Mouse (Mus musculus): ENCODE measurements at regions not wholly inside any gene's neighbourhood (a gene's known extent, or its start where the extent isn't known, plus 50 kb on each side); places are given as distances from the start of the nearest gene placed in this dataset.

- no peaks in the 10 kb centered on the region for H3K27me3 ChIP-seq (ENCODE audit: control insufficient read depth, insufficient read depth, low read length)
- WGBS, result 48% methylated on average over 18 of the region's 19 CpGs
- peaks cover 3% of the 10 kb centered on the region; the same call in 1 of the 2 replicates for H3K9me3 ChIP-seq (ENCODE audit: control insufficient read depth, low read length)
- H3K36me3 ChIP-seq (ENCODE audit: control insufficient read depth, insufficient read depth, low read length), result no peaks in the 10 kb centered on the region
- H3K27ac ChIP-seq (replicated peaks in 1 of 2; ENCODE audit: control insufficient read depth in 1 of 2, insufficient read depth in 1 of 2, low read depth in 2 of 2, low read length in 2 of 2), result no peak overlapping the region; a peak in 1 of 4 replicates
- H3K9ac ChIP-seq (ENCODE audit: low read length), result no peak overlapping the region
- H3K4me3 ChIP-seq (ENCODE audit: control insufficient read depth in 1 of 2, insufficient read depth in 1 of 2, low read depth in 1 of 2, low read length in 2 of 2), result peak overlapping the region; percentile 26 to 28
- no peak for ATAC-seq (ENCODE audit: insufficient number of reproducible peaks, insufficient read depth, low FRiP score, low read depth)
- peak overlapping the region; percentile 57 for H3K4me2 ChIP-seq (ENCODE audit: low read length)
- H3K4me1 ChIP-seq (ENCODE audit: control insufficient read depth in 2 of 2, insufficient read depth in 2 of 2, low read length in 2 of 2), result peaks cover 0 to 4% of the 10 kb centered on the region in 2 experiments; a peak in 1 of 4 replicates
Observed at GRCm38 (mm10) chr16:73835715-73836440, 575.7 kb downstream of the Robo2 start.

GRCm38 (mm10) chr16:73821387-73822338 lies 590.0 kb downstream of the Robo2 start:
- Histone ChIP-seq H3K4me1 (ENCODE audit: control insufficient read depth in 2 of 2, insufficient read depth in 2 of 2, low read length in 2 of 2) (peaks cover 5 to 11% of the 10 kb centered on the region in 2 experiments), H3K9me3 (ENCODE audit: control insufficient read depth, low read length) (no peaks in the 10 kb centered on the region), H3K9ac (ENCODE audit: low read length) (no peak overlapping the region), H3K4me3 (ENCODE audit: control insufficient read depth in 1 of 2, insufficient read depth in 1 of 2, low read depth in 1 of 2, low read length in 2 of 2) (no peak overlapping the region), H3K27ac (replicated peaks in 1 of 2; ENCODE audit: control insufficient read depth in 1 of 2, insufficient read depth in 1 of 2, low read depth in 2 of 2, low read length in 2 of 2) (no peak overlapping the region; a peak in 1 of 4 replicates), H3K27me3 (ENCODE audit: control insufficient read depth, insufficient read depth, low read length) (no peaks in the 10 kb centered on the region), H3K36me3 (ENCODE audit: control insufficient read depth, insufficient read depth, low read length) (no peaks in the 10 kb centered on the region), H3K4me2 (ENCODE audit: low read length) (peak overlapping the region; percentile 21; the same call in 1 of the 2 replicates)
- no peak for ATAC-seq (ENCODE audit: insufficient number of reproducible peaks, insufficient read depth, low FRiP score, low read depth)
- WGBS, result 21% methylated on average over 10 of the region's 10 CpGs

- Histone ChIP-seq H3K9me3 (ENCODE audit: control insufficient read depth, low read length) (no peaks in the 10 kb centered on the region), H3K4me2 (ENCODE audit: low read length) (no peak overlapping the region), H3K9ac (ENCODE audit: low read length) (no peak overlapping the region), H3K4me1 (ENCODE audit: control insufficient read depth in 2 of 2, insufficient read depth in 2 of 2, low read length in 2 of 2) (no peaks in the 10 kb centered on the region), H3K36me3 (ENCODE audit: control insufficient read depth, insufficient read depth, low read length) (no peaks in the 10 kb centered on the region), H3K27me3 (ENCODE audit: control insufficient read depth, insufficient read depth, low read length) (no peaks in the 10 kb centered on the region), H3K4me3 (ENCODE audit: control insufficient read depth in 1 of 2, insufficient read depth in 1 of 2, low read depth in 1 of 2, low read length in 2 of 2) (no peak overlapping the region), H3K27ac (replicated peaks in 1 of 2; ENCODE audit: control insufficient read depth in 1 of 2, insufficient read depth in 1 of 2, low read depth in 2 of 2, low read length in 2 of 2) (no peak overlapping the region)
- WGBS, result 86% methylated on average over 3 of the region's 3 CpGs
- ATAC-seq (ENCODE audit: insufficient number of reproducible peaks, insufficient read depth, low FRiP score, low read depth), result no peak
Observed at GRCm38 (mm10) chr16:73804572-73804971, 607.1 kb downstream of the Robo2 start.

GRCm38 (mm10) chr16:73796528-73797171 lies 615.0 kb downstream of the Robo2 start:
- H3K36me3 ChIP-seq (ENCODE audit: control insufficient read depth, insufficient read depth, low read length), result no peaks in the 10 kb centered on the region
- no peaks in the 10 kb centered on the region for H3K27me3 ChIP-seq (ENCODE audit: control insufficient read depth, insufficient read depth, low read length)
- no peak overlapping the region for H3K9ac ChIP-seq (ENCODE audit: low read length)
- no peak overlapping the region for H3K4me2 ChIP-seq (ENCODE audit: low read length)
- WGBS, result 86% methylated on average over 6 of the region's 6 CpGs
- no peaks in the 10 kb centered on the region for H3K9me3 ChIP-seq (ENCODE audit: control insufficient read depth, low read length)
- no peak overlapping the region for H3K27ac ChIP-seq (replicated peaks in 1 of 2; ENCODE audit: control insufficient read depth in 1 of 2, insufficient read depth in 1 of 2, low read depth in 2 of 2, low read length in 2 of 2)
- no peak overlapping the region for H3K4me3 ChIP-seq (ENCODE audit: control insufficient read depth in 1 of 2, insufficient read depth in 1 of 2, low read depth in 1 of 2, low read length in 2 of 2)
- no peak for ATAC-seq (ENCODE audit: insufficient number of reproducible peaks, insufficient read depth, low FRiP score, low read depth)
- H3K4me1 ChIP-seq (ENCODE audit: control insufficient read depth in 2 of 2, insufficient read depth in 2 of 2, low read length in 2 of 2), result no peaks in the 10 kb centered on the region

- H3K4me3 ChIP-seq (ENCODE audit: control insufficient read depth in 1 of 2, insufficient read depth in 1 of 2, low read depth in 1 of 2, low read length in 2 of 2), result no peak overlapping the region
- H3K27me3 ChIP-seq (ENCODE audit: control insufficient read depth, insufficient read depth, low read length), result no peaks in the 10 kb centered on the region
- no peaks in the 10 kb centered on the region for H3K9me3 ChIP-seq (ENCODE audit: control insufficient read depth, low read length)
- no peak overlapping the region for H3K4me2 ChIP-seq (ENCODE audit: low read length)
- no peaks in the 10 kb centered on the region for H3K36me3 ChIP-seq (ENCODE audit: control insufficient read depth, insufficient read depth, low read length)
- H3K9ac ChIP-seq (ENCODE audit: low read length), result no peak overlapping the region
- 80% methylated on average over 2 of the region's 2 CpGs for WGBS
- H3K4me1 ChIP-seq (ENCODE audit: control insufficient read depth in 2 of 2, insufficient read depth in 2 of 2, low read length in 2 of 2), result no peaks in the 10 kb centered on the region
- H3K27ac ChIP-seq (replicated peaks in 1 of 2; ENCODE audit: control insufficient read depth in 1 of 2, insufficient read depth in 1 of 2, low read depth in 2 of 2, low read length in 2 of 2), result no peak overlapping the region
- no peak for ATAC-seq (ENCODE audit: insufficient number of reproducible peaks, insufficient read depth, low FRiP score, low read depth)
Observed at GRCm38 (mm10) chr16:73785074-73785438, 626.6 kb downstream of the Robo2 start.

- WGBS, result 78% methylated on average over 10 of the region's 10 CpGs
Observed at GRCm38 (mm10) chr16:73784296-73785073, 627.1 kb downstream of the Robo2 start.

GRCm38 (mm10) chr16:73772454-73772853 lies 639.2 kb downstream of the Robo2 start:
- Histone ChIP-seq H3K9me3 (ENCODE audit: control insufficient read depth, low read length) (no peaks in the 10 kb centered on the region), H3K36me3 (ENCODE audit: control insufficient read depth, insufficient read depth, low read length) (no peaks in the 10 kb centered on the region), H3K4me3 (ENCODE audit: control insufficient read depth in 1 of 2, insufficient read depth in 1 of 2, low read depth in 1 of 2, low read length in 2 of 2) (no peak overlapping the region), H3K9ac (ENCODE audit: low read length) (no peak overlapping the region), H3K27me3 (ENCODE audit: control insufficient read depth, insufficient read depth, low read length) (no peaks in the 10 kb centered on the region), H3K4me2 (ENCODE audit: low read length) (no peak overlapping the region), H3K4me1 (ENCODE audit: control insufficient read depth in 2 of 2, insufficient read depth in 2 of 2, low read length in 2 of 2) (no peaks in the 10 kb centered on the region), H3K27ac (replicated peaks in 1 of 2; ENCODE audit: control insufficient read depth in 1 of 2, insufficient read depth in 1 of 2, low read depth in 2 of 2, low read length in 2 of 2) (no peak overlapping the region)
- WGBS, result 69% methylated on average over 5 of the region's 5 CpGs
- no peak for ATAC-seq (ENCODE audit: insufficient number of reproducible peaks, insufficient read depth, low FRiP score, low read depth)

More at GRCm38 (mm10) chr16:73784296-73785073, 627.1 kb downstream of the Robo2 start:
- Histone ChIP-seq H3K36me3 (ENCODE audit: control insufficient read depth, insufficient read depth, low read length) (no peaks in the 10 kb centered on the region), H3K27me3 (ENCODE audit: control insufficient read depth, insufficient read depth, low read length) (no peaks in the 10 kb centered on the region), H3K4me1 (ENCODE audit: control insufficient read depth in 2 of 2, insufficient read depth in 2 of 2, low read length in 2 of 2) (no peaks in the 10 kb centered on the region), H3K4me2 (ENCODE audit: low read length) (no peak overlapping the region), H3K27ac (replicated peaks in 1 of 2; ENCODE audit: control insufficient read depth in 1 of 2, insufficient read depth in 1 of 2, low read depth in 2 of 2, low read length in 2 of 2) (no peak overlapping the region), H3K9me3 (ENCODE audit: control insufficient read depth, low read length) (no peaks in the 10 kb centered on the region), H3K4me3 (ENCODE audit: control insufficient read depth in 1 of 2, insufficient read depth in 1 of 2, low read depth in 1 of 2, low read length in 2 of 2) (no peak overlapping the region), H3K9ac (ENCODE audit: low read length) (no peak overlapping the region)
- ATAC-seq (ENCODE audit: insufficient number of reproducible peaks, insufficient read depth, low FRiP score, low read depth), result no peak
